Mouse (Mus musculus) lung, postnatal 0 days (tissue): ENCODE measurements around the gene Slc1a4.

ENCODE experiments used
- CTCF ChIP-seq: IDR thresholded peaks from 2 replicates; pipeline ENCODE4 v1.5.1; 2016; ENCODE audit warnings: antibody characterized with exemption, mild to moderate bottlenecking
- EP300 ChIP-seq: IDR thresholded peaks from 2 replicates; pipeline ENCODE4 v1.6.1; 2016; ENCODE audit warnings: antibody characterized with exemption, mild to moderate bottlenecking, control low read depth

GRCm38 (mm10) chr11:20334301-20334700 lies 1.8 kb upstream of the Slc1a4 start:
- no peak for TF ChIP-seq CTCF
- TF ChIP-seq EP300 = no peak
